Mouse (Mus musculus) liver, adult 2 months (tissue): ENCODE measurements at regions not wholly inside any gene's neighbourhood (a gene's known extent, or its start where the extent isn't known, plus 50 kb on each side); places are given as distances from the start of the nearest gene placed in this dataset.

Experiments
- CTCF ChIP-seq: fragments of 200-500 bp; IDR thresholded peaks from 2 replicates; pipeline ENCODE4 v1.5.1; 2011; ENCODE audit warnings: low read depth, low read length, control low read depth
- POLR2A ChIP-seq: fragments of 200-500 bp; IDR thresholded peaks from 2 replicates; pipeline ENCODE4 v1.6.1; 2011; ENCODE audit warnings: low read length, control low read depth; ENCODE audit not compliant: insufficient read depth; ENCODE audit errors: extremely low read depth

DNA sequence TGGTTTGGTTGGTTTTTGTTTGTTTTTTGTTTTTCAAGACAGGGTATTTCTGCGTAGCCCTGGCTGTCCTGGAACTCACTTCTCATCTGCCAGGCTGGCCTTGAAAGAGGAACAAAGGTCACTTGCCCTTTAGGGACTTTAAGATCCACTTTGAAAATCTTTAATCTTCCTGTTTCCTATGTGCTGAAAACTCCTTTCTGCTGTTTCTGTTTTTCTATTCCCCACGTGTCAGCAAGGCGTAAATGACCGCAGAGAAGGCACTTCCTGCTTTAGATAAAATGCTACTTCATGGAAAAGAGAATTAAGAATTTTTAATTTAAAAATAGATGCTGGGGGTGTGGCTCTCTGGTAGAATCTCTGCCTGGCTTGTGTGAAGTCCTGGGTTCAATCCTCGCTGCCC is 98.9 kb upstream of the Foxn2 start:
- TF ChIP-seq POLR2A (no peak), CTCF (no peak)
